Mouse (Mus musculus) common myeloid progenitor, adult 5-6 weeks (primary cell): ENCODE measurements around the gene Ywhab. TPM values are rescaled to one million over a fixed set of nuclear protein-coding genes. Genes with fewer than 3 reads are reported as not detected.

Source experiments
- total RNA-seq: library from RNA; stranded (forward); fragments of 200-1000, 187-1606 nt; gene quantifications from 2 replicates; pipeline ENCODE4 v1.2.3, GENCODE M21; 2017

The Ywhab gene
- total RNA-seq, 1 experiment from 2014 or later, result 109 TPM

Other genes starting within 250 kb of the Ywhab start
- gene Ada, start 244.7 kb upstream of the Ywhab start, total RNA-seq, result 16.9 and 17.6 TPM in 2 replicates
- gene Ccn5, start 174.1 kb upstream of the Ywhab start, total RNA-seq, result not detected in 2 replicates
- gene Kcnk15, start 141.3 kb upstream of the Ywhab start, total RNA-seq, result not detected in 2 replicates
- not detected in 2 replicates for gene Rims4, start 76.3 kb upstream of the Ywhab start, total RNA-seq
- gene Pabpc1l, start 30.5 kb downstream of the Ywhab start, total RNA-seq, result 0.37 TPM in 1 of 2 replicates, not detected in the other
- gene Stk4, start 75.4 kb downstream of the Ywhab start, total RNA-seq, result 132 and 208 TPM in 2 replicates
- gene Tomm34, start 76.2 kb downstream of the Ywhab start, total RNA-seq, result 35.7 and 40.4 TPM in 2 replicates
- gene Kcns1, start 176.2 kb downstream of the Ywhab start, total RNA-seq, result 0.59 TPM in 1 of 2 replicates, not detected in the other
- not detected in 2 replicates for gene Wfdc5, start 187.8 kb downstream of the Ywhab start, total RNA-seq
- not detected in 2 replicates for gene Wfdc12, start 195.6 kb downstream of the Ywhab start, total RNA-seq
- not detected in 2 replicates for gene Wfdc15a, start 205.2 kb downstream of the Ywhab start, total RNA-seq
- gene Wfdc15b, start 226.7 kb downstream of the Ywhab start, total RNA-seq, result not detected in 2 replicates
- gene Svs2, start 243.5 kb downstream of the Ywhab start, total RNA-seq, result not detected in 2 replicates